Mouse (Mus musculus) left cerebral cortex, adult 6 months (tissue): ENCODE results near the gene Zfp94. TPM values are rescaled to one million over a fixed set of nuclear protein-coding genes. Genes with fewer than 3 reads are reported as not detected.

Experiments
- long read RNA-seq, 2 experiments: library from polyadenylated mRNA; unstranded; transcript quantifications; one replicate each; pipeline ENCODE4 v2.0.0; 2019 to 2020
- polyA plus RNA-seq: library from polyadenylated mRNA; unstranded; fragments of <200 nt; fragmentation: Nextera tagmentation; gene quantifications from 2 replicates; pipeline ENCODE4 v1.2.3, GENCODE M21; 2021

The Zfp94 gene
- 14.5 and 15.2 TPM in 2 replicates for polyA plus RNA-seq
- long read RNA-seq, experiment 1, transcript Zfp94-202 (6 exons, 2,599 nt): major isoform, 12 of 52 reads
- long read RNA-seq, experiment 1, partial matches to known transcripts: 8 of 52 reads
- long read RNA-seq, experiment 1, other reads (novel, unspliced or antisense): 28 of 52 reads
- long read RNA-seq, experiment 2, transcript Zfp94-202 (6 exons, 2,599 nt): major isoform, 5 of 23 reads
- long read RNA-seq, experiment 2, partial matches to known transcripts: 4 of 23 reads
- long read RNA-seq, experiment 2, other reads (novel, unspliced or antisense): 9 of 23 reads

DNA sequence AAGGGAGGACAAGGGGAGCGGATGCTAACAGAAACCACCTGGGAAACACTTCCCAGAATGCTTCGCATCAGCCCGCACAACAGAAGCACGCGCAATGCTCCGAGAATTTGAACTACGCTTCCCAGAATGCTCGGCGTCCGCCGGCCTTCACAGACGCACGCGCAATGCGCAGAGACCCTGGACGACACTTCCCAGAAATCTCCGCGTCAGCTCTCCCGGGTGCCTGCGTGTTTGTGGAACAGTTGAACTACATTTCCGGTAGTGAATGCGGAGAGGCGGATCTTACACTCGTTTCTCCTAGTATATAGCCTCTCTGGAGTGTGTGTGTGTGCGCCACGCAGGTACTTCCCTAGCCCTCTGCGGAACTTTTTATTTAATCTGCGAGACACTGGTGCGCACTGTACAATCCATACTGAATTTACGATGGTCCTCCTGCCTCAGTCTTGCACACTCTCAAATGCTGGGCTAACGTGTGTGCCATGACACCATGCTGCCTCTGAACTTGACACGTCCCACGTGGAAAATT is at the start of gene Zfp94:
Zfp94 (minus strand) TSS at position 100 of the 526 bp plus-strand sequence.

DNA sequence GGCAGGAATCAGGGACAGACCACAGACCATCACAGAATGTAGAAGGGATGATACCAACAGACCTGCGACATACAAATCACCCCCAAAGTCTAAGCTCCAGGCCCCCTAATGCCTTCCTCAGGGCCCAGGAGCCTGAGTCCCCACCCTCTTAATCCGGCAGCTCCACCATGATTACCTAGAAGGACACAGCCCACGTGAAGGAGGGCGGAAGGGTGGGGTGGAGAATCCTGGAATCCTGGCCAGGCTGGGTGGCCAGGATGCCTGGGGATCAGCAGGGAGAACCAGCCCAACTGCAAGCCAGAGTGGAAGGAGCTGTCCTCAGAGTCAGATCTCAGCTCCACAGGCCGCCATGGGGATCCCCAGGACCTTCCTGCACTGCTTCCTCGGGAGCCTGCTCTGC is 32.4 kb upstream of the Zfp94 start, which contains the start of gene Lypd5:
Lypd5 (plus strand) TSS at position 301 of the 400 bp plus-strand sequence.

DNA sequence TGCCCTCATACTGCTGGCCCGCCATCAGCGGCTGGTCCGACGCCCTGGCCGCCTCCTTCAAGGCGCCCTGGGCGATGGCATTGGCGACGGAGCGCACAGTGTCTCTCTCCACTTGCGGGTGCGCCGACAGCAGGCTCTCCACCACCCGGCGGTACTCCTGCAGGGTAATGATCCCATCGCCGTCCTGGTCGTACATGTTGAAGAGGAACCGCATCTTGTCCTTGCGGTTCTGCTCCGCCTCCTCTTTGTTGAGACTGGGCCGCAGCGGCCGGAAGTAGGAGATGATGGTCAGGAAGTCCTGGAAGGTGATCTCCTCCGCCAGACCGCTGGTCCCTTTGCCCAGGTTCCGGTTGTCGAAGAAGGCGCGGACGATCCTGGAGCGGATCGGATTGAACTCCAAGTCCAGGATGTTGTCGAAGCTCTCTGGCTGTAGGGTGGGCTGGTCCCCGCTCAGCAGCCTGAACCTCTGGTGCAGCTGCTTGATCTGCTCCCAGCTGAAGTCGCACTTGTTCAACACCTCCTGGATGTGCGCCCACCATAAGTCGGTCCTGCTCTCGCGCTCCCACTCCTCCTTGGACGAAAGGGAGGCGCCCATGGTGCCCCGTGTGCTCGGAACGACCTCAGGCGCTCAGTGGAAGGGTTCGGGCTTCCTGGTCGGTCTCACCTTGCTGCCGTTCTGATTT is 17.0 kb upstream of the Zfp94 start, which contains the start of gene Tescl:
Tescl (minus strand) TSS at position 633 of the 683 bp plus-strand sequence.

DNA sequence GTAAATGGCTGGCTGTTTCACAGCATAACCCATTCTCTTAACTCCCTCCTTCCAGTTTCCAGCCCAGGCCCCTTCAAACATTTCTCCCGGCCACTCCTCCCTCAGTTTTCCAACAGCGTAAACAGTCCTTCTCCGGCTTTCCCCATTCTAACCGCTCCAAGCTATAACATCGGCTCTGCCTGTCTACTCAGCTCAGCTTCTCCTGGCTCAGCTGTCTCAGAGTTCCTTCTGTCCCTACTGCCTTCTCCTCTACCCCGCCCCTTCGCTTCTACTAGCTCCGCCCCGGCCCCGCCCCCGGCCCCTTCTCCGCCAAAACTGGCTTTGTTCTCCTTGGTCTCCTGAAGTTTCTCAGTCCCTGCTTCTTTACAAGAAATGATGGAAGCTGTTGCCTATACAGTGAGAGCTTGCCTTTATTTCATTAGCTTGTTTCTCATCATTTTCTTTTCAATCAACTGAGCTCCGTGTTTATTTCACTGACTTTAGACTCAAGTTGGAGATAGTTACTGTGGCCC is 15.6 kb downstream of the Zfp94 start, which contains the start of gene Zfp61:
Zfp61 (minus strand) TSS at position 462 of the 512 bp plus-strand sequence.

DNA sequence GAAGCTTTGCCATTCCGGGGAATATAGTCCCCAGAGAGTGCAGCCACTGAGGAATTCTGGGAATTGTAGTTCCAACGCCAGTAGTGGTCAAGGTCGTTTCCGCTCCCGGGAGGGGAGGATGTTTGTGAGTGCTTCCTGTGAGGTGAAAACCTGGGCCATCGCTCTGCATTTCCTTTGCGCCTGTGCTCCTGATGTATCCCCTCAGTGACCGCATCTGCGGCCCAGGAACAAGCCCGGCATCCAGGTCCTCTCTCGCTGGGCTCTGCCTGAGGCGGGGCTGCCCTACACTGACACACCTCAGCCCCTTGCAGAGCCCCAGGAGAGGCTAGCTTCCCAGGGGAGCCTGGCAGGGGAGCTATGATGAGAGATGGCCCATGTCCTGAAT is 46.2 kb downstream of the Zfp94 start, which contains the start of gene Zfp93:
Zfp93 (plus strand) TSS at position 133 of the 385 bp plus-strand sequence.

DNA sequence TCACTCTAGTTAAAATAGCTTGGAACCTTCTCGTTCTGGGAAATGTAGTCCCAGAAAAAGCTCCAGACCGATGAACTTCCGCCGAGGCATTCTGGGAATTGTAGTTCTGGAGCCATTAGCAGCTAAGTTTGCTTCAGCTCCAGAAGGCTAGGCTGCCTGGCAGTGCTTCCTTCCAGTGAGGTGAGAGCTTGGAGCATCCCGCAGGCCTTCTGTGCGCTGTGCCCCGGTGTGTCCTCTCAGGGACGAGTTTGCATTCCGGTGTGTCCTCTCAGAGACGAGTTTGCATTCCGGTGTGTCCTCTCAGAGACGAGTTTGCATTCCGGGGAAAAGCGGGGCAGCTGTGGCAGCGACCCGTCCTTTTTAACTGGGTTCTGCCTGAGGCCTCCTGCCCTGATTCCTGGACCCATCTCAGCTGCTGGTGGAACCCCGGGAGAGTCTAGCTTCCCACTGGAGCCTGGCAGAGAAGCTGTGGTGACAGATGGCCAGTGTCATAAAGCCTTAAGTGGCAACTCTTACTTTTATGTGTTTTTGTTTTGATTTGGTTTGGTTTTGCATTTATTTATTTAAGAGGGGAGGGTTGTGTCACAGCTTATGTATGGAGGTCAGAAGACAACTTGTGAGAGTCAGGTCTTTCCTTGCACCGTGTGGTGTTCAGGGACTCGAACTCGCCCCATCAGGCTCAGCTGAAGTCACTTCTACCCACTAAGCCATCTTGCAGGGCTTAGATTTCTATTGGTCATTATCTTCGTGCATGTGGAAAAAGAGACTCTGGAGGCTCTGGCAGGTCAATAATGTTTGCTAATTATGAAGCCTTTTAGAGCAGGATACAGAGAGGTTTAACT is 61.6 kb downstream of the Zfp94 start, which contains the start of gene Zfp108:
Zfp108 (plus strand) TSS at position 162 of the 842 bp plus-strand sequence.

Other genes with a start within 250 kb of the Zfp94 start
- gene Zfp180, start 234.7 kb downstream of the Zfp94 start, polyA plus RNA-seq: 24.4 and 27.1 TPM in 2 replicates
- 2.7 and 3.6 TPM in 2 replicates for gene Zfp112, start 204.4 kb downstream of the Zfp94 start, polyA plus RNA-seq
- gene Zfp235, start 182.5 kb downstream of the Zfp94 start, polyA plus RNA-seq: 12.2 and 13.5 TPM in 2 replicates
- 0.93 and 0.98 TPM in 2 replicates for gene Zfp114, start 141.6 kb downstream of the Zfp94 start, polyA plus RNA-seq
- 1.6 TPM in 2 replicates for gene Zfp111, start 105.2 kb downstream of the Zfp94 start, polyA plus RNA-seq
- gene Zfp109, start 79.1 kb downstream of the Zfp94 start, polyA plus RNA-seq: 4.4 and 4.6 TPM in 2 replicates
- 2.8 and 3.1 TPM in 2 replicates for gene Zfp108, start 61.9 kb downstream of the Zfp94 start, polyA plus RNA-seq
- 6.1 and 7.0 TPM in 2 replicates for gene Zfp93, start 46.2 kb downstream of the Zfp94 start, polyA plus RNA-seq
- gene Zfp61, start 15.4 kb downstream of the Zfp94 start, polyA plus RNA-seq: 10.9 and 15.1 TPM in 2 replicates
- gene Tescl, start 17.3 kb upstream of the Zfp94 start, polyA plus RNA-seq: not detected in 2 replicates
- not detected in 2 replicates for gene Lypd5, start 32.5 kb upstream of the Zfp94 start, polyA plus RNA-seq
- gene Kcnn4, start 53.6 kb upstream of the Zfp94 start, polyA plus RNA-seq: 0.45 and 0.63 TPM in 2 replicates
- gene Smg9, start 83.0 kb upstream of the Zfp94 start, polyA plus RNA-seq: 15.3 and 22.7 TPM in 2 replicates
- gene Irgc1, start 135.6 kb upstream of the Zfp94 start, polyA plus RNA-seq: 0.33 and 0.49 TPM in 2 replicates
- 3.0 and 3.1 TPM in 2 replicates for gene Plaur, start 145.8 kb upstream of the Zfp94 start, polyA plus RNA-seq
- 6.4 and 35.9 TPM in 2 replicates for gene Cadm4, start 165.4 kb upstream of the Zfp94 start, polyA plus RNA-seq
- 108 and 111 TPM in 2 replicates for gene Zfp428, start 190.3 kb upstream of the Zfp94 start, polyA plus RNA-seq
- gene AC161166.1, start 195.8 kb upstream of the Zfp94 start, polyA plus RNA-seq: not detected in 2 replicates
- gene Irgq, start 214.0 kb upstream of the Zfp94 start, polyA plus RNA-seq: 11.2 and 13.6 TPM in 2 replicates
- gene Pinlyp, start 229.5 kb upstream of the Zfp94 start, polyA plus RNA-seq: not detected in 2 replicates
- 24.9 and 25.5 TPM in 2 replicates for gene Xrcc1, start 229.6 kb upstream of the Zfp94 start, polyA plus RNA-seq